Mouse (Mus musculus): Measurements from ENCODE around the gene Ncoa3.

The Ncoa3 gene

DNA sequence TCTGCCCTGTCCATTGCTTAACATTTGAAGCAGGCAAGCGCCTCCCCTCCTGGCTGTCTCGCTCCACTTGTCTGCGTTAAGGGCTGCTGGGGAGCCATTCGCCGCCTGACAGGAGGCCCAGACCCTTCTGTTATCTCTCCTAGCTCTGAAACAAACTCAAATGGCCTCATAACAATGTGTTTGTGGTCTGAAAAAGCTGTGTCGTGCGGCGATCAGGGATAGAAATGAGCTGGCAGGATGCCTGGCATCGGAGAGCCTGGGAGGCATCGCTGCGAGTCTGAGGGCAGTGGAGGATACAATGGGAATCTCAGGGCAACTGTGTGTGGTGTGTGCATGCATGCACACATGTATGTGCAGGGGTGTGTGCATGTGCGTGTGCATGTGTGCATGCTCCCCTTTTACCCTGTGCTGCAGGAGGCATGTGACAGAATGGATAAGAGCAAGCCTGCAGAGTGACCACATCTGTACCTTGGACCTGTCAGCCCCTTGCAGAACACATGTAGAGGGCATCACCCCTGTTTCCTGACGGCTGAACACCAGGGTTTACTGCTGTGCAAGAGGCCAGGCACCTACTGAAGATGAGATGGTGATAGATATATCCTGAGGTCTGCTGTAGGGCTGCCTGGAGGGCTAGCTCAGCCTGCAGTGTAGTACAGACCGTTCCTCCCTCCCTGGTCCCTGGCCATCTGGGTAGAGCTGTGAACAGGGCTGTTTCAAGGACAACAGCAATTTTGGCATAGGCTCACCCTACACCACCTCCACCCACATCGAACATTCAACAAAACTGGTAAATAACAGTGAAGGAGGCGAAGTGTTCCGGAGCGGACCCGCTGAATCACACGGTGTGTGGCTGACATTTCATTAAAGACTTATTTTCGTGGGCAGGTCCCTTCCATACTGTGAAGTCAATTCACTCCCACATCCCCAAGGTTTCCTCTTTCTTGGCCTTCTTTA lies 108.2 kb downstream of the Ncoa3 start:
- DNase-seq (ENCODE audit: low spot score in 2 of 2): no peak

GRCm38 (mm10) chr2:166102893-166103292 lies 110.5 kb downstream of the Ncoa3 start:
- peak; percentile 78 to 83 for DNase-seq (ENCODE audit: low spot score in 2 of 2)

DNA sequence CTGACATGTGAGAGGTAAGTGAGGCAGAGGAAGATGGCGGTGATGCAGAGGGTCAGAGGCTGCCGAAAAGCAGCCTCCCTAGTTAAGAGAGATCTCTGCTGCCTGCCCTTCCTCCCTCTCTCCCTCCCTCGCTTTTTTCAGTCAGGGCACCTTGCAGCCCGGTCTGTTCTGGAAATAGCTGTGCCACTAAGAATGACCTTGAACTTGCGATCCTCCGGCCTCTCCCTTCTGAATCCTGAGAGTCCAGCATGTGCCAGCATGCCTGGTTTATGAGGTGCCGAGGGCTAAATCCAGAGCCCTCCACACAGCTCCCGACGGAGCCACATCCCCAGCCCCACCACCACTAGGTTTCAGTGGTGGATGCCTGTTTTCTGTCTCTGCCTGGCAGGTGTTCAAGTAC lies 113.5 kb downstream of the Ncoa3 start:
- DNase-seq (ENCODE audit: low spot score in 2 of 2): no peak

- DNase-seq (ENCODE audit: low spot score in 2 of 2): no peak
Measured at GRCm38 (mm10) chr2:166106631-166107030, 114.2 kb downstream of the Ncoa3 start.

GRCm38 (mm10) chr2:166107911-166108310 lies 115.5 kb downstream of the Ncoa3 start:
- no peak for DNase-seq (ENCODE audit: low spot score in 2 of 2)

DNA sequence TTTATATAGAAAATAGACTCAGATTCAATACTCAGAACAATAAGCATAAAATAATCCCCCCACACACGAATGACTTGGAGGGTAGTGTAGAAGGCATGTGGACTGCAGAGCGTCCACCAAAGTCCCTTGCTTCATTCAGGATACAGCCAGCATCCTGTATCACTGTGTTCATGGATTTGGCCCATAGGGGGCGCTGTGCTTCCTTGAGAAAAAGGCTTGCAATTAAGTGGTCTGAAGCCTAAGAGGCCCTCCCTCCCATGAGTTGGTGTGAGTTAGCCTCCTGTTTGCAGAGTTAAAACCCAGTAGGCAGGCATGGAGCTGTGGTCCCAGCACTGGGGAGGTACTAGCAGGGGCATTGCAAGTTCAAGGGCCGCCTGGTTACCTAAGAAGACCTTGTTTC lies 115.9 kb downstream of the Ncoa3 start:
- DNase-seq (ENCODE audit: low spot score in 2 of 2): peak; percentile 67 to 87

- no peak for DNase-seq (ENCODE audit: low spot score in 2 of 2)
Measured at GRCm38 (mm10) chr2:166110764-166111163, 118.3 kb downstream of the Ncoa3 start.

DNA sequence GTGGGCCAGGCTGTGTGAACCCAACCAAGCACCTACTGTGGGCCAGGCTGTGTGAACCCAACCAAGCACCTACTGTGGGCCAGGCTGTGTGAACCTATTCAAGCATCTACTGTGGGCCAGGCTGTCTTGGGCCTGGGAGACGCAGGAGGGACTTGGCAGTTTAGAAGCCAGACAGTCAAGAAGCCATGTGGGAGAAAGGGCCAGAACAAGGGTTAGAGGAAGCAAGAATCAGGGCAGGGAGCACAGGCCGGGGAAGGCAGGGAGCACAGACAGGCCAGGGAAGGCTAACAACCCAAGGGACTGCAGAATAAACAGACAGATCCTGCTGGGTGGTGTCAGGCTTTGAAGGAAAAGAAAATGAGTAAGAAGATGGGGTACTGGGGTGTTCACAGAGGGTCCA lies 118.8 kb downstream of the Ncoa3 start:
- no peak for DNase-seq (ENCODE audit: low spot score in 2 of 2)

DNA sequence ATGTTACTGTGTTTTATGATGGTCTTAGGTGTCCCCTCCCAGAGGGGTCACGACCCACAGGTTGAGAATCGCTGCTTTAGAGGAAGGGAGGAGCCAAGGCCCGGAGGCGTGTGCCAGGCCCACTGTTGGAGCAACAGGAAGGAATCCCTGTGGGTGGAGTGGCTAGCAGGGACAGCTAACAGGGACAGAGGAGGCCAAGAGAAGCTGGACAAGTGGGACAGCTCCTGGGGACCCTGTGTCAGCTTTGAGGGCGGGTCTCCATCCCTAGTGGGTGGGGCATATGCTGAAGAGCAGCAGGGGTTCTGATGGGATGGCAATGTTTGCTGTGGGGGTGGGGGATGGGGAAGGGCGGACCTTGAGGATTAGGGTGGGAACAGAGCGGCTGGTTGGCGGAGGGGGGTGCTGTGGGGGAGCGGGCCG lies 119.4 kb downstream of the Ncoa3 start:
- no peak for DNase-seq (ENCODE audit: low spot score in 2 of 2)

DNA sequence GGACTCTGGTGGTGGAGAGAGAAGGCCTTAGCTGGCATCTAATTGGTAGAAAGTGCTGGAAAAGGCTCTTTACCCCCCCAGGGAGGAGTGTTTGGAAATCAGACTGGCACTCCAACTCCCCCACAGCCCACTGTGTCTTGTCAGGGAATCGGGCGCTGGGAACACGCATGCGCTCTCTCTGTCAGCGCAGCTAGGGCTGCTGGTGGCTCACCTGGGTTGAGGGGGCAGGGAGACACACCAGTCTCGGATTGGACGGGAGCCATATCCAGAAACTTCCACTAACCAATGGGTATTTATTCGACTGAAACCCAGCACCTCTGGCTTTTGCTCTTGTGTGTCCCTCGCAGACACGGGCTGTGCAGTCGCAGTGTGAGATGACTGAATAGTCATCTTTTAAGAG lies 120.5 kb downstream of the Ncoa3 start:
- no peak for DNase-seq (ENCODE audit: low spot score in 2 of 2)

- peak; percentile 83 to 91 for DNase-seq (ENCODE audit: low spot score in 2 of 2)
Measured at GRCm38 (mm10) chr2:166115571-166116277, 123.3 kb downstream of the Ncoa3 start.

DNA sequence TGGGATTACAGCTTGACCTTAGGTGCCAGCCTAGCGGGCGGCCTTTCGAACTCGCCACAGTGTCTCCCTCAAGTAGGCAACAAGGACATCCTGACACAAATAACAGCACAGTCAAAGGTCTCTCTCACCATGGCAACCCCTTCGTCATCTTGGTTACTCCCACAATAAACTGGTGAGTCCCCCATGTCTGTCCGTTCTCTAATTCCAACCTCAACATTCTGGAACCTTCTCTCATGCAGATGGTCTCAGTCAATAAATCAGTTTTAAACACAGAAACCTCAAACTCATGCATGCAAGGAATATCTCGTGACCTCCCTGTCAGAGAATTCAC lies 123.8 kb downstream of the Ncoa3 start:
- DNase-seq (ENCODE audit: low spot score in 2 of 2): no peak

DNA sequence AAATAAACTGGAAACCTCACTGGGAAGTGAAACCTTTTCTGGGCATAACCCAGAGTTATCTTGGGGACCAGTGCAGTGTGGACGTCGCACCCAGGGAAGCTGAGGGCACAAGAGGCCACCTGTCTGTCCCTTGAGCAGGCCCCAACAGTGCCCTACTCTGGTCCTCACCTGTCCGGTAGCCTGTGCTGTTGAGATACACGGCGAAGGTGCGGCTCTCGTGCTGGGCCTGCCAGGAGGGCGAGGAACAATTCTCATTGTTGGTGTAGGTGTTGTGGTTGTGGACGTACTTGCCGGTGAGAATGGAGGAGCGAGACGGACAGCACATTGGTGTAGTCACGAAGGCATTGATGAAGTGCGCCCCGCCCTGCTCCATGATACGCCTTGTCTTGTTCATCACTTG lies 124.3 kb downstream of the Ncoa3 start:
- DNase-seq (ENCODE audit: low spot score in 2 of 2): no peak

DNA sequence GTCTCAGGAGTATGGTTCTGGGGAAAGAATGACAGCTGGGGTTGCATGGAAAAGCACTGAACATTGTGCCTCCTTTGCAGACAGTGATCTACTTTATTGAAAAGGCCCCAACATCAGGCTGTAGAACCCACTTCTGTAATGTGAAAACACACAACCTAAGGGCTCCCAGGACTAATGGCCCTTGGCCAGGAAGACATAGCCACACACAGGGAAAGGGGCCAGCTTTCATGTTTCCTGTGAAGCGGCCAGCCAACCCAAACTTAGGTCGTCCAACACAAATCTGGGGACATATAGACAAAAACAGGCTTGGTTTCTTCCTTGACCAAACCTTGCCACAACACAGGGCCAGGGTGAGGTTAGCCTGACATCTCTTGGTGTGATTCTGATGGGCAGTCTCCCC lies 127.6 kb downstream of the Ncoa3 start:
- DNase-seq (ENCODE audit: low spot score in 2 of 2): no peak

- DNase-seq (ENCODE audit: low spot score in 2 of 2): no peak
Measured at GRCm38 (mm10) chr2:166121681-166122355, 129.4 kb downstream of the Ncoa3 start.

GRCm38 (mm10) chr2:166122781-166123180 lies 130.3 kb downstream of the Ncoa3 start:
- DNase-seq (ENCODE audit: low spot score in 2 of 2): peak; percentile 81 to 83
